Mouse (Mus musculus): ENCODE results near the gene Nlrp9b. TPM values are rescaled to one million over a fixed set of nuclear protein-coding genes. Genes with fewer than 3 reads are reported as not detected.

The Nlrp9b gene
- polyA plus RNA-seq, 2 experiments: not detected

- no peak overlapping the region for H3K9ac ChIP-seq (ENCODE audit: low read depth, low read length, severe bottlenecking)
- no peaks in the 10 kb centered on the region for H3K9me3 ChIP-seq (ENCODE audit: control insufficient read depth, low read length)
- no peak for TF ChIP-seq POLR2A (IDR thresholded peaks at IDR 0.05; ENCODE audit: borderline replicate concordance, extremely low read depth, insufficient read depth, insufficient read length)
- DNase-seq (ENCODE audit: low spot score): no peak
- no peaks in the 10 kb centered on the region for H3K27me3 ChIP-seq (ENCODE audit: control insufficient read depth, insufficient read depth, low read length)
- no peaks in the 10 kb centered on the region for H3K4me1 ChIP-seq (ENCODE audit: control insufficient read depth, insufficient read depth, low read length)
- 48% methylated on average over 10 of the region's 10 CpGs for WGBS
- H3K36me3 ChIP-seq (ENCODE audit: control insufficient read depth, insufficient read depth, low read length): no peaks in the 10 kb centered on the region
- no peak for ATAC-seq (ENCODE audit: low FRiP score, low read depth)
- no peak overlapping the region for H3K27ac ChIP-seq (replicated peaks; ENCODE audit: low read depth, low read length)
- H3K4me3 ChIP-seq (replicated peaks; ENCODE audit: low read length): no peak overlapping the region
- no peak overlapping the region for H3K4me2 ChIP-seq (replicated peaks; ENCODE audit: low read depth, low read length, severe bottlenecking)
Measured at GRCm38 (mm10) chr7:19949996-19950395, 41.3 kb upstream of the Nlrp9b start.

- no peak for TF ChIP-seq POLR2A (IDR thresholded peaks at IDR 0.05; ENCODE audit: borderline replicate concordance, extremely low read depth, insufficient read depth, insufficient read length)
- no peak within 1 kb of the TSS for H3K4me3 ChIP-seq (replicated peaks; ENCODE audit: low read length)
- ATAC-seq (ENCODE audit: low FRiP score, low read depth) (no peak), DNase-seq (ENCODE audit: low spot score) (no peak)
- H3K27ac ChIP-seq (replicated peaks; ENCODE audit: low read depth, low read length): no peak within 1 kb of the TSS
- H3K4me1 ChIP-seq (ENCODE audit: control insufficient read depth, insufficient read depth, low read length): no peaks in the 10 kb centered on the region
- no peaks in the 10 kb centered on the region for H3K9me3 ChIP-seq (ENCODE audit: control insufficient read depth, low read length)
- no peaks in the 10 kb centered on the region for H3K36me3 ChIP-seq (ENCODE audit: control insufficient read depth, insufficient read depth, low read length)
- no peak within 1 kb of the TSS for H3K9ac ChIP-seq (ENCODE audit: low read depth, low read length, severe bottlenecking)
- H3K27me3 ChIP-seq (ENCODE audit: control insufficient read depth, insufficient read depth, low read length): no peaks in the 10 kb centered on the region
- H3K4me2 ChIP-seq (replicated peaks; ENCODE audit: low read depth, low read length, severe bottlenecking): no peak within 1 kb of the TSS
- WGBS: 53% methylated on average over 9 of the region's 9 CpGs
Measured at GRCm38 (mm10) chr7:19950589-19950988, 40.7 kb upstream of the Nlrp9b start, which contains the start of gene Igsf23. Igsf23 (minus strand) TSS chr7:19950756.

- Histone ChIP-seq H3K27ac (replicated peaks; ENCODE audit: low read depth, low read length) (no peak overlapping the region), H3K36me3 (ENCODE audit: control insufficient read depth, insufficient read depth, low read length) (no peaks in the 10 kb centered on the region), H3K9ac (ENCODE audit: low read depth, low read length, severe bottlenecking) (no peak overlapping the region), H3K9me3 (ENCODE audit: control insufficient read depth, low read length) (no peaks in the 10 kb centered on the region), H3K27me3 (ENCODE audit: control insufficient read depth, insufficient read depth, low read length) (no peaks in the 10 kb centered on the region), H3K4me2 (replicated peaks; ENCODE audit: low read depth, low read length, severe bottlenecking) (no peak overlapping the region), H3K4me1 (ENCODE audit: control insufficient read depth, insufficient read depth, low read length) (no peaks in the 10 kb centered on the region), H3K4me3 (replicated peaks; ENCODE audit: low read length) (no peak overlapping the region)
- no peak for DNase-seq (ENCODE audit: low spot score)
- 75% methylated on average over 10 of the region's 10 CpGs for WGBS
- ATAC-seq (ENCODE audit: low FRiP score, low read depth): no peak
- TF ChIP-seq POLR2A (IDR thresholded peaks at IDR 0.05; ENCODE audit: borderline replicate concordance, extremely low read depth, insufficient read depth, insufficient read length): no peak
Measured at GRCm38 (mm10) chr7:19952320-19952986, 38.8 kb upstream of the Nlrp9b start.

GRCm38 (mm10) chr7:19953054-19953453, 38.2 kb upstream of the Nlrp9b start:
- Histone ChIP-seq H3K4me3 (replicated peaks; ENCODE audit: low read length) (no peak overlapping the region), H3K9ac (ENCODE audit: low read depth, low read length, severe bottlenecking) (no peak overlapping the region), H3K36me3 (ENCODE audit: control insufficient read depth, insufficient read depth, low read length) (no peaks in the 10 kb centered on the region), H3K4me1 (ENCODE audit: control insufficient read depth, insufficient read depth, low read length) (no peaks in the 10 kb centered on the region), H3K27ac (replicated peaks; ENCODE audit: low read depth, low read length) (no peak overlapping the region), H3K9me3 (ENCODE audit: control insufficient read depth, low read length) (no peaks in the 10 kb centered on the region), H3K4me2 (replicated peaks; ENCODE audit: low read depth, low read length, severe bottlenecking) (no peak overlapping the region), H3K27me3 (ENCODE audit: control insufficient read depth, insufficient read depth, low read length) (no peaks in the 10 kb centered on the region)
- 59% methylated on average over 9 of the region's 9 CpGs for WGBS
- no peak for TF ChIP-seq POLR2A (IDR thresholded peaks at IDR 0.05; ENCODE audit: borderline replicate concordance, extremely low read depth, insufficient read depth, insufficient read length)
- DNase-seq (ENCODE audit: low spot score): no peak
- no peak for ATAC-seq (ENCODE audit: low FRiP score, low read depth)

GRCm38 (mm10) chr7:19955861-19956260, 35.4 kb upstream of the Nlrp9b start:
- TF ChIP-seq POLR2A (IDR thresholded peaks at IDR 0.05; ENCODE audit: borderline replicate concordance, extremely low read depth, insufficient read depth, insufficient read length): no peak
- Histone ChIP-seq H3K36me3 (ENCODE audit: control insufficient read depth, insufficient read depth, low read length) (no peaks in the 10 kb centered on the region), H3K4me1 (ENCODE audit: control insufficient read depth, insufficient read depth, low read length) (no peaks in the 10 kb centered on the region), H3K4me2 (replicated peaks; ENCODE audit: low read depth, low read length, severe bottlenecking) (no peak overlapping the region), H3K27ac (replicated peaks; ENCODE audit: low read depth, low read length) (no peak overlapping the region), H3K27me3 (ENCODE audit: control insufficient read depth, insufficient read depth, low read length) (no peaks in the 10 kb centered on the region), H3K4me3 (replicated peaks; ENCODE audit: low read length) (no peak overlapping the region), H3K9ac (ENCODE audit: low read depth, low read length, severe bottlenecking) (no peak overlapping the region), H3K9me3 (ENCODE audit: control insufficient read depth, low read length) (no peaks in the 10 kb centered on the region)
- DNase-seq (ENCODE audit: low spot score) (no peak), ATAC-seq (ENCODE audit: low FRiP score, low read depth) (no peak)
- WGBS: 71% methylated on average over 4 of the region's 4 CpGs
